Mouse (Mus musculus): ENCODE measurements around the gene Ccdc24.

DNA sequence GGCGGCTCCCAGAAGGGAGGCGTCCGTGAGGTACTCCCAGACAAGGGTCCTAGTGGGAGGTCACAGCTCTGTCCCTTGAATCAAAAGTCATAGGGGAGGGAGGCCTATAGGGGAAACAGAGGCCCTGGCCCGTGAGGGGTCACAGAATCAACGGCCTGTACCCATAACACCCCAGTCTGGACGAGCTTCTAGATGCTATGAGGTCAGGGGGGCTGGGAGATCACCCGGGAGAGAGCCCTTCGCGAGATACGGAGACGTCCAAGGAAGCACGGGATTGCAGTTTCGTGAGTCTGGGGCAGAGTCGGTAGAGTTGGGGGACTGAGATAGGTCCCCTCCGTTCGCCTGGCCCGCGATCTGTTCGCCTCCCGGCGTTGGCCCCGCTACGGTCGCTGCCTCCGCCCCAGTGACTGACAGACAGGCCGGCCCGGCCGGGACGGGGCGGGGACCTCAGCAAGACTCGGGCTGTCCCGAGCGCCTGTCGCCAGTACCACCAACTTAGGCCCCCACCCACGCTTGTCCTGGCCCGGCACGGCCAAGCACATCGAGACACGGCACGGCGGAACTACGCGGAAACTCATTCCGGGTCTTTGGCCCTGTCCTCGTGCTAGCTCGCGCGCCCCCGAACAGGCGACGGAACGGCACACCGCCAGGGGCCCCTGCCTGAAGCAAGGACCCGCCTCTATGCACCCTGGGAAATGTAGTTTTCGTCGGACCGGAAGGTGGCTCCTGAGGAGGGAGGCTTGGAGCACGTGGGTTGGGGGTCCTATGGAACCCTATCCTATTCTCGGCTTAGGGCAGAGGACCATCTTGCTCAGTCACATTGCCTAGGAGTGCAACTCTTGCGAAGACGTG, 42.5 kb upstream of the Ccdc24 start, which contains the start of gene Ipo13:
- TF ChIP-seq ZMIZ1 (IDR thresholded peaks at IDR 0.05; ENCODE audit: low read depth, low read length) (peak; percentile 76), UBTF (IDR thresholded peaks at IDR 0.05; ENCODE audit: borderline replicate concordance, insufficient read depth, low read depth, low read length) (no peak), CTCF (IDR thresholded peaks at IDR 0.05 in 2 of 3, conservative IDR thresholded peaks at IDR 0.05 in 1 of 3; ENCODE audit: control insufficient read depth in 1 of 3, insufficient read depth in 1 of 3, low read depth in 2 of 3, low read length in 3 of 3, poor library complexity in 1 of 3, severe bottlenecking in 1 of 3) (peak in 1 of 3 experiments; percentile 8; a peak in 1 of 6 replicates), ZC3H11A (IDR thresholded peaks at IDR 0.05; ENCODE audit: low read depth, low read length) (no peak), POLR2AphosphoS2 (IDR thresholded peaks at IDR 0.05; ENCODE audit: low read length) (peak; percentile 86), EP300 (IDR thresholded peaks at IDR 0.05; ENCODE audit: low read depth in 1 of 2, low read length in 2 of 2) (no peak; a peak in 1 of 4 replicates), SMC3 (IDR thresholded peaks at IDR 0.05; ENCODE audit: low read depth, low read length) (peak; percentile 5; the same call in 1 of the 2 replicates)

Measured in MEL (cell line).